Mouse (Mus musculus) stomach, adult 2 months (tissue): ENCODE data around the gene Gm3239. TPM values are rescaled to one million over a fixed set of nuclear protein-coding genes. Genes with fewer than 3 reads are reported as not detected.

ENCODE experiments used
- polyA plus RNA-seq: library from polyadenylated mRNA; depleted of rRNA; stranded (reverse); fragments of >200 nt; gene quantifications from 2 replicates; pipeline ENCODE4 v1.2.3, GENCODE M21; 2012; rRNA removed

Gm3239 gene
- not detected in 2 replicates for polyA plus RNA-seq

GRCm38 (mm10) chr14:4663892-4664291 lies at the start of gene Gm3239:
Gm3239 (plus strand) TSS chr14:4664192.

GRCm38 (mm10) chr14:4632052-4632451 lies 31.9 kb upstream of the Gm3239 start, which contains the start of gene Gm8159:
Gm8159 (plus strand) TSS chr14:4632352.

GRCm38 (mm10) chr14:4708938-4709337 lies 44.9 kb downstream of the Gm3239 start, which contains the start of gene Gm7876:
Gm7876 (plus strand) TSS chr14:4709238.

Other genes starting within 250 kb of the Gm3239 start
- gene Gm3164, start 248.7 kb upstream of the Gm3239 start, polyA plus RNA-seq: not detected in 2 replicates
- gene Gm3173, start 233.2 kb upstream of the Gm3239 start, polyA plus RNA-seq: not detected in 2 replicates
- not detected in 2 replicates for gene Gm3182, start 182.4 kb upstream of the Gm3239 start, polyA plus RNA-seq
- not detected in 2 replicates for gene Gm3047, start 108.8 kb upstream of the Gm3239 start, polyA plus RNA-seq
- gene Gm8159, start 31.8 kb upstream of the Gm3239 start, polyA plus RNA-seq: not detected in 2 replicates
- not detected in 2 replicates for gene Gm7876, start 45.0 kb downstream of the Gm3239 start, polyA plus RNA-seq
- not detected in 2 replicates for gene Gm3252, start 62.6 kb downstream of the Gm3239 start, polyA plus RNA-seq
- not detected in 2 replicates for gene Gm9602, start 112.1 kb downstream of the Gm3239 start, polyA plus RNA-seq
- gene Gm3269, start 173.9 kb downstream of the Gm3239 start, polyA plus RNA-seq: not detected in 2 replicates
- not detected in 2 replicates for gene Gm3264, start 191.4 kb downstream of the Gm3239 start, polyA plus RNA-seq
- not detected in 2 replicates for gene Gm3278, start 228.2 kb downstream of the Gm3239 start, polyA plus RNA-seq